11 mouse cellular contexts compared by ENCODE assay signal in genomic region chr5:124929425-124930054, GRCm38 (mm10).
DNase-seq lines count a peak whose midpoint lies in the region; ATAC-seq and TF ChIP-seq lines count a peak whose summit lies in the region.
"Had no signal": no experiment of that assay in that cellular context is flagged by ENCODE, and none has a peak within 500 bp of the region (broad histone marks: within the 10 kb centered on the region; RNA-seq: fewer than 3 reads in every experiment).

No protein-coding gene starts in this region.

- peak; percentile 44; the same call in 1 of the 2 replicates for ATAC-seq in lung, embryonic 14.5 days (ENCODE audit: insufficient read depth)
- no peak for ATAC-seq in kidney, postnatal 0 days (replicated peaks; ENCODE audit: low FRiP score, low read depth)
- ATAC-seq in megakaryocyte progenitor cell, adult 5-6 weeks (replicated peaks; ENCODE audit: poor library complexity): peak; percentile 72
- ATAC-seq in megakaryocyte-erythroid progenitor cell, adult 5-6 weeks (replicated peaks; ENCODE audit: low FRiP score, low TSS enrichment, poor library complexity, severe bottlenecking): no peak; the same call in 1 of the 2 replicates

- peak; percentile 31 for DNase-seq in lung, embryonic 14.5 days
- DNase-seq in lung, adult 2 months: no peak
- peak; percentile 47 to 73 for DNase-seq in adrenal gland, postnatal 36 days
- peak; percentile 28 for DNase-seq in kidney, postnatal 0 days (ENCODE audit: low spot score)
- DNase-seq in layer of hippocampus, postnatal 36 days: no peak

- no peaks in the 10 kb centered on the region for H3K27me3 ChIP-seq in lung, embryonic 14.5 days (ENCODE audit: insufficient read depth, low read length)
- H3K27me3 ChIP-seq in kidney, postnatal 0 days (ENCODE audit: insufficient read depth, low read length): no peaks in the 10 kb centered on the region
- H3K27me3 ChIP-seq: neural tube, embryonic 15.5 days had no signal

- H3K27ac ChIP-seq in lung, embryonic 14.5 days (ENCODE audit: low read depth): no peak overlapping the region
- no peak overlapping the region for H3K27ac ChIP-seq in kidney, postnatal 0 days
- H3K27ac ChIP-seq: heart, embryonic 13.5 days; layer of hippocampus, adult 2 months; neural tube, embryonic 15.5 days had no signal

- no peaks in the 10 kb centered on the region for H3K9me3 ChIP-seq in lung, embryonic 14.5 days (ENCODE audit: low read depth, low read length)
- H3K9me3 ChIP-seq in kidney, postnatal 0 days (replicated peaks; ENCODE audit: low read length): no peaks in the 10 kb centered on the region
- H3K9me3 ChIP-seq: neural tube, embryonic 15.5 days had no signal

- TF ChIP-seq CTCF in lung, embryonic 14.5 days (IDR thresholded peaks at IDR 0.05; ENCODE audit: low read depth): no peak
- no peak for TF ChIP-seq CTCF in lung, adult 2 months (IDR thresholded peaks at IDR 0.05; ENCODE audit: insufficient read depth, low read length)
- TF ChIP-seq CTCF in kidney, postnatal 0 days (IDR thresholded peaks at IDR 0.05; ENCODE audit: low read depth): no peak

- TF ChIP-seq POLR2A in lung, adult 2 months (IDR thresholded peaks at IDR 0.05; ENCODE audit: borderline replicate concordance, extremely low read depth, low read depth, low read length): no peak

- no peak overlapping the region for H3K4me3 ChIP-seq in lung, embryonic 14.5 days (ENCODE audit: low read depth, low read length)
- no peak overlapping the region for H3K4me3 ChIP-seq in lung, adult 2 months (replicated peaks; ENCODE audit: extremely low read depth, low read depth, low read length)
- H3K4me3 ChIP-seq in kidney, postnatal 0 days (replicated peaks; ENCODE audit: low read depth, low read length): no peak overlapping the region
- H3K4me3 ChIP-seq: heart, embryonic 13.5 days; layer of hippocampus, adult 2 months; midbrain, embryonic 10.5 days; neural tube, embryonic 15.5 days had no signal

- WGBS in lung, embryonic 14.5 days: 74% methylated on average over 9 of the region's 9 CpGs
- 47% methylated on average over 9 of the region's 9 CpGs for WGBS in lung, adult 2 months
- WGBS in kidney, postnatal 0 days: 77% methylated on average over 9 of the region's 9 CpGs

- no peaks in the 10 kb centered on the region for H3K36me3 ChIP-seq in lung, embryonic 14.5 days (ENCODE audit: insufficient read depth)
- no peaks in the 10 kb centered on the region for H3K36me3 ChIP-seq in kidney, postnatal 0 days (ENCODE audit: insufficient read depth, low read length)
- H3K36me3 ChIP-seq: heart, embryonic 13.5 days; midbrain, embryonic 10.5 days; neural tube, embryonic 15.5 days had no signal

- H3K9ac ChIP-seq in lung, embryonic 14.5 days: no peak overlapping the region
- H3K9ac ChIP-seq in kidney, postnatal 0 days (ENCODE audit: low read depth, low read length): no peak overlapping the region
- H3K9ac ChIP-seq: heart, embryonic 13.5 days; neural tube, embryonic 15.5 days had no signal

- no peak overlapping the region for H3K4me2 ChIP-seq in lung, embryonic 14.5 days
- H3K4me2 ChIP-seq in kidney, postnatal 0 days (ENCODE audit: low read length): no peak overlapping the region
- H3K4me2 ChIP-seq: heart, embryonic 13.5 days; neural tube, embryonic 15.5 days had no signal

- H3K4me1 ChIP-seq in lung, embryonic 14.5 days (ENCODE audit: insufficient read depth): no peaks in the 10 kb centered on the region
- no peaks in the 10 kb centered on the region for H3K4me1 ChIP-seq in lung, adult 2 months (ENCODE audit: control insufficient read depth, insufficient read depth, low read length)
- no peaks in the 10 kb centered on the region for H3K4me1 ChIP-seq in kidney, postnatal 0 days (replicated peaks; ENCODE audit: insufficient read depth, low read length)
- H3K4me1 ChIP-seq: heart, embryonic 13.5 days had no signal

Comparison
In these comparisons a context has a peak if more than half of its experiments do, and no peak if none do; other contexts are left out.
1. DNase-seq: peak in lung, embryonic 14.5 days (single experiment), adrenal gland, postnatal 36 days (2 of 2) and kidney, postnatal 0 days (single experiment); none in lung, adult 2 months (single experiment) and layer of hippocampus, postnatal 36 days (0 of 2).
2. ATAC-seq: peak in lung, embryonic 14.5 days (single experiment) and megakaryocyte progenitor cell, adult 5-6 weeks (single experiment); none in kidney, postnatal 0 days (single experiment) and megakaryocyte-erythroid progenitor cell, adult 5-6 weeks (single experiment).